Mouse (Mus musculus) MEL (cell line): Measurements from ENCODE around the gene a. TPM values are rescaled to one million over a fixed set of nuclear protein-coding genes. Genes with fewer than 3 reads are reported as not detected.

Source experiments
- DNase-seq: peaks from one replicate; pipeline ENCODE4 v3.0.0; 2011; ENCODE audit warnings: low read depth, low spot score
- H3K27ac ChIP-seq: 2 replicates; pipeline ENCODE4 v1.5.1; 2012; ENCODE audit warnings: low read depth, mild to moderate bottlenecking, control low read depth, low read length, moderate library complexity; ENCODE audit not compliant: control insufficient read depth
- H3K27me3 ChIP-seq, 2 experiments: fragments of 150-350 bp in 1 of 2; sonication (generic) in 1 of 2; 2 replicates each; pipeline ENCODE4 v1.6.1; 2012; ENCODE audit warnings: low read length in 2 of 2, mild to moderate bottlenecking in 2 of 2, improper control_type of control experiment in 1 of 2, moderate library complexity in 1 of 2; ENCODE audit not compliant: insufficient read depth in 2 of 2, control insufficient read depth in 1 of 2
- H3K36me3 ChIP-seq, 2 experiments: 2 replicates each; pipeline ENCODE4 v1.6.1; 2012 to 2014; ENCODE audit warnings: low read length in 2 of 2, improper control_type of control experiment in 1 of 2, inconsistent platforms in 1 of 2, mild to moderate bottlenecking in 1 of 2; ENCODE audit not compliant: insufficient read depth in 2 of 2, control insufficient read depth in 1 of 2
- H3K4me1 ChIP-seq, 2 experiments: fragments of 150-350 bp in 1 of 2; sonication (generic) in 1 of 2; 2 replicates each; pipeline ENCODE4 v1.6.1; 2012; ENCODE audit warnings: low read length in 2 of 2, improper control_type of control experiment in 1 of 2, mild to moderate bottlenecking in 1 of 2; ENCODE audit not compliant: insufficient read depth in 2 of 2, control insufficient read depth in 1 of 2
- H3K4me3 ChIP-seq, 2 experiments: fragments of 150-350 bp in 1 of 2; sonication (generic) in 1 of 2; 2 replicates each; pipeline ENCODE4 v1.5.1; 2012; ENCODE audit warnings: low read depth in 2 of 2, low read length in 2 of 2, mild to moderate bottlenecking in 2 of 2, moderate library complexity in 2 of 2, control low read depth in 1 of 2, improper control_type of control experiment in 1 of 2; ENCODE audit not compliant: control insufficient read depth in 1 of 2, insufficient read depth in 1 of 2
- H3K79me2 ChIP-seq: 2 replicates; pipeline ENCODE4 v1.6.1; 2012; ENCODE audit warnings: mild to moderate bottlenecking, low read length, moderate library complexity; ENCODE audit not compliant: control insufficient read depth, poor library complexity, insufficient read depth
- H3K9ac ChIP-seq: 2 replicates; pipeline ENCODE4 v1.6.1; 2012; ENCODE audit warnings: low read depth, mild to moderate bottlenecking, control low read depth, low read length, moderate library complexity; ENCODE audit not compliant: control insufficient read depth, poor library complexity, severe bottlenecking
- H3K9me3 ChIP-seq: fragments of 150-350 bp; sonication (generic); replicated peaks from 2 replicates; pipeline ENCODE4 v1.6.1; 2012; ENCODE audit warnings: mild to moderate bottlenecking, low read length, improper control_type of control experiment, moderate library complexity; ENCODE audit not compliant: insufficient read depth
- BHLHE40 ChIP-seq: IDR thresholded peaks from 2 replicates; pipeline ENCODE4 v1.6.1; 2012; ENCODE audit warnings: low read depth, mild to moderate bottlenecking, inconsistent platforms, low read length, improper control_type of control experiment, borderline replicate concordance
- CTCF ChIP-seq, 3 experiments: IDR thresholded peaks in 2 of 3; conservative IDR thresholded peaks in 1 of 3; 2 replicates each; pipeline ENCODE4 v1.5.1; 2011 to 2012; ENCODE audit warnings: low read length in 3 of 3, low read depth in 2 of 3, mild to moderate bottlenecking in 2 of 3, improper control_type of control experiment in 1 of 3, inconsistent platforms in 1 of 3, mixed read lengths in 1 of 3, moderate library complexity in 1 of 3; ENCODE audit not compliant: control insufficient read depth in 1 of 3, insufficient read depth in 1 of 3, poor library complexity in 1 of 3, severe bottlenecking in 1 of 3
- E2F4 ChIP-seq: IDR thresholded peaks from 2 replicates; pipeline ENCODE4 v1.6.1; 2011; ENCODE audit warnings: low read depth, low read length, improper control_type of control experiment, borderline replicate concordance
- ELF1 ChIP-seq: IDR thresholded peaks from 2 replicates; pipeline ENCODE4 v1.6.1; 2014; ENCODE audit warnings: low read depth, mild to moderate bottlenecking, inconsistent platforms, low read length, improper control_type of control experiment, moderate library complexity
- EP300 ChIP-seq, 2 experiments: IDR thresholded peaks; 2 replicates each; pipeline ENCODE4 v1.6.1; 2011; ENCODE audit warnings: improper control_type of control experiment in 2 of 2, low read length in 2 of 2, low read depth in 1 of 2, mild to moderate bottlenecking in 1 of 2
- ETS1 ChIP-seq: IDR thresholded peaks from 2 replicates; pipeline ENCODE4 v1.6.1; 2012; ENCODE audit warnings: low read depth, mild to moderate bottlenecking, inconsistent platforms, low read length, improper control_type of control experiment, moderate library complexity
- GABPA ChIP-seq: IDR thresholded peaks from 2 replicates; pipeline ENCODE4 v1.6.1; 2012; ENCODE audit warnings: low read depth, mild to moderate bottlenecking, inconsistent platforms, low read length, improper control_type of control experiment, moderate library complexity
- GATA1 ChIP-seq: IDR thresholded peaks from 2 replicates; pipeline ENCODE4 v1.6.1; 2011; ENCODE audit warnings: low read depth, low read length, improper control_type of control experiment
- HCFC1 ChIP-seq: IDR thresholded peaks from 2 replicates; pipeline ENCODE4 v1.6.1; 2012; ENCODE audit warnings: low read depth, mild to moderate bottlenecking, inconsistent platforms, low read length, improper control_type of control experiment, moderate library complexity
- JUND ChIP-seq: IDR thresholded peaks from 2 replicates; pipeline ENCODE4 v1.6.1; 2011; ENCODE audit warnings: low read depth, mild to moderate bottlenecking, improper control_type of control experiment, low read length
- KAT2A ChIP-seq: conservative IDR thresholded peaks from 2 replicates; pipeline ENCODE4 v1.6.1; 2012; ENCODE audit warnings: low read depth, low read length, improper control_type of control experiment, inconsistent platforms
- MAFK ChIP-seq: IDR thresholded peaks from 2 replicates; pipeline ENCODE4 v1.6.1; 2011; ENCODE audit warnings: low read depth, mild to moderate bottlenecking, low read length, improper control_type of control experiment, borderline replicate concordance
- MAZ ChIP-seq: IDR thresholded peaks from 2 replicates; pipeline ENCODE4 v1.6.1; 2012; ENCODE audit warnings: low read depth, mild to moderate bottlenecking, inconsistent platforms, low read length, improper control_type of control experiment
- MXI1 ChIP-seq: IDR thresholded peaks from 2 replicates; pipeline ENCODE4 v1.6.1; 2011; ENCODE audit warnings: mild to moderate bottlenecking, low read depth, low read length, improper control_type of control experiment
- MYB ChIP-seq: IDR thresholded peaks from 2 replicates; pipeline ENCODE4 v1.6.1; 2011; ENCODE audit warnings: mild to moderate bottlenecking, low read depth, low read length, improper control_type of control experiment
- MYC ChIP-seq: IDR thresholded peaks from 2 replicates; pipeline ENCODE4 v1.6.1; 2011; ENCODE audit warnings: low read depth, mild to moderate bottlenecking, low read length, improper control_type of control experiment, moderate library complexity
- NELFE ChIP-seq: IDR thresholded peaks from 2 replicates; pipeline ENCODE4 v1.6.1; 2011; ENCODE audit warnings: low read depth, low read length, improper control_type of control experiment
- NRF1 ChIP-seq: IDR thresholded peaks from 2 replicates; pipeline ENCODE4 v1.6.1; 2014; ENCODE audit warnings: low read depth, mild to moderate bottlenecking, inconsistent platforms, low read length, improper control_type of control experiment, moderate library complexity; ENCODE audit not compliant: poor library complexity, insufficient read depth, severe bottlenecking
- POLR2A ChIP-seq, 2 experiments: IDR thresholded peaks; 2 replicates each; pipeline ENCODE4 v1.6.1; 2011 to 2012; ENCODE audit warnings: low read length in 2 of 2, mild to moderate bottlenecking in 2 of 2, control low read depth in 1 of 2, improper control_type of control experiment in 1 of 2, low read depth in 1 of 2, moderate library complexity in 1 of 2; ENCODE audit not compliant: control insufficient read depth in 1 of 2, insufficient read depth in 1 of 2, poor library complexity in 1 of 2
- POLR2AphosphoS2 ChIP-seq: IDR thresholded peaks from 2 replicates; pipeline ENCODE4 v1.6.1; 2011; ENCODE audit warnings: low read length, improper control_type of control experiment
- RAD21 ChIP-seq: IDR thresholded peaks from 2 replicates; pipeline ENCODE4 v1.6.1; 2011; ENCODE audit warnings: mild to moderate bottlenecking, low read depth, low read length, improper control_type of control experiment
- RCOR1 ChIP-seq: IDR thresholded peaks from 2 replicates; pipeline ENCODE4 v1.6.1; 2012; ENCODE audit warnings: low read depth, mild to moderate bottlenecking, inconsistent platforms, low read length, improper control_type of control experiment
- SIN3A ChIP-seq: IDR thresholded peaks from 2 replicates; pipeline ENCODE4 v1.6.1; 2012; ENCODE audit warnings: low read length, improper control_type of control experiment, inconsistent platforms
- SMC3 ChIP-seq: IDR thresholded peaks from 2 replicates; pipeline ENCODE4 v1.6.1; 2011; ENCODE audit warnings: low read depth, low read length, improper control_type of control experiment
- TAL1 ChIP-seq: IDR thresholded peaks from 2 replicates; pipeline ENCODE4 v1.6.1; 2012; ENCODE audit warnings: mild to moderate bottlenecking, inconsistent platforms, low read length, moderate library complexity, mixed read lengths
- TBP ChIP-seq: IDR thresholded peaks from 2 replicates; pipeline ENCODE4 v1.8.0; 2011; ENCODE audit warnings: low read depth, low read length, improper control_type of control experiment
- TCF12 ChIP-seq: IDR thresholded peaks from 2 replicates; pipeline ENCODE4 v1.6.1; 2014; ENCODE audit warnings: low read depth, mild to moderate bottlenecking, inconsistent platforms, low read length, improper control_type of control experiment, moderate library complexity
- USF1 ChIP-seq: IDR thresholded peaks from 2 replicates; pipeline ENCODE4 v1.6.1; 2014; ENCODE audit warnings: low read depth, mild to moderate bottlenecking, inconsistent platforms, low read length, improper control_type of control experiment, moderate library complexity
- USF2 ChIP-seq, 2 experiments: IDR thresholded peaks; 2 replicates each; pipeline ENCODE4 v1.6.1; 2011 to 2012; ENCODE audit warnings: improper control_type of control experiment in 2 of 2, low read length in 2 of 2, borderline replicate concordance in 1 of 2, inconsistent platforms in 1 of 2, low read depth in 1 of 2, mild to moderate bottlenecking in 1 of 2; ENCODE audit not compliant: insufficient read depth in 1 of 2
- ZC3H11A ChIP-seq: IDR thresholded peaks from 2 replicates; pipeline ENCODE4 v1.6.1; 2012; ENCODE audit warnings: low read depth, mild to moderate bottlenecking, inconsistent platforms, low read length, improper control_type of control experiment
- ZKSCAN1 ChIP-seq: IDR thresholded peaks from 2 replicates; pipeline ENCODE4 v1.6.1; 2012; ENCODE audit warnings: low read depth, mild to moderate bottlenecking, inconsistent platforms, low read length, improper control_type of control experiment, moderate library complexity
- ZNF384 ChIP-seq: IDR thresholded peaks from 2 replicates; pipeline ENCODE4 v1.6.1; 2012; ENCODE audit warnings: low read depth, mild to moderate bottlenecking, inconsistent platforms, low read length, improper control_type of control experiment
- polyA plus RNA-seq, 2 experiments: library from polyadenylated mRNA; stranded (reverse) in 1 of 2; unstranded in 1 of 2; fragments of >175 nt in 1 of 2; fragments of >200 nt in 1 of 2; gene quantifications; 2 replicates each; pipeline versions ENCODE4 v1.2.1 to v1.2.4; 2012; ENCODE audit warnings: low replicate concordance in 2 of 2, low read depth in 1 of 2; ENCODE audit not compliant: insufficient read length in 2 of 2, insufficient read depth in 1 of 2, missing spikeins in 1 of 2
- total RNA-seq: library from RNA; depleted of rRNA; stranded (reverse); fragments of 300-350 nt; gene quantifications from 2 replicates; pipeline ENCODE4 v1.2.3, GENCODE M21; 2012

Gene a
- total and polyA plus RNA-seq, 3 experiments: not detected

DNA sequence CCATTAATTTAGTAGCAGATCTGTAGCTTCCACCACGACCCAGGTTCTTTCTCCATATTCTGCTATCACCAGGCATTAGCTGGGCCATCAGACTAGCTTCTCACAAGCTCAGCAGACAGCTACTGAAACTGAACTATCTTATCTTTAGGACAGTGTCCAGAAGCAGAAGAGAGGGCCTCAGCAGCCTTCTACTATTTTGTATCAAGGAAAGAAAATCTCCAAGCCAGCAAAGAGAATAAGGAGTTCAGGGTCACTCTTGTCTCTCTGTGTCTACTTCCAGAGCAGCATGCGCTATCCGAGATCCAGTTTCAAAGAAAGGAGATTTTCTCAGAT is 300.5 kb downstream of the a start:
- no peak for TF ChIP-seq BHLHE40
- no peak for TF ChIP-seq NRF1
- TF ChIP-seq TCF12: peak; percentile 34; the same call in 1 of the 2 replicates
- TF ChIP-seq CTCF (IDR thresholded peaks at IDR 0.05 in 2 of 3, conservative IDR thresholded peaks at IDR 0.05 in 1 of 3; ENCODE audit: control insufficient read depth in 1 of 3, insufficient read depth in 1 of 3, low read depth in 2 of 3, low read length in 3 of 3, poor library complexity in 1 of 3, severe bottlenecking in 1 of 3): no peak
- no peak for TF ChIP-seq POLR2AphosphoS2
- no peak for TF ChIP-seq KAT2A
- TF ChIP-seq MAFK: no peak
- no peak for TF ChIP-seq ZC3H11A
- no peak for TF ChIP-seq USF1
- peak; percentile 59 for TF ChIP-seq GATA1
- Histone ChIP-seq H3K9ac (no peak overlapping the region), H3K9me3 (no peaks in the 10 kb centered on the region), H3K4me3 (peak overlapping the region in 1 of 2 experiments; percentile 21; a peak in 2 of 4 replicates), H3K4me1 (peaks cover 26 to 35% of the 10 kb centered on the region in 2 experiments), H3K27ac (peak overlapping the region; percentile 21), H3K27me3 (no peaks in the 10 kb centered on the region), H3K79me2 (no peaks in the 10 kb centered on the region), H3K36me3 (peaks cover 0 to 32% of the 10 kb centered on the region in 2 experiments; a peak in 2 of 4 replicates)
- peak; percentile 52 for DNase-seq

DNA sequence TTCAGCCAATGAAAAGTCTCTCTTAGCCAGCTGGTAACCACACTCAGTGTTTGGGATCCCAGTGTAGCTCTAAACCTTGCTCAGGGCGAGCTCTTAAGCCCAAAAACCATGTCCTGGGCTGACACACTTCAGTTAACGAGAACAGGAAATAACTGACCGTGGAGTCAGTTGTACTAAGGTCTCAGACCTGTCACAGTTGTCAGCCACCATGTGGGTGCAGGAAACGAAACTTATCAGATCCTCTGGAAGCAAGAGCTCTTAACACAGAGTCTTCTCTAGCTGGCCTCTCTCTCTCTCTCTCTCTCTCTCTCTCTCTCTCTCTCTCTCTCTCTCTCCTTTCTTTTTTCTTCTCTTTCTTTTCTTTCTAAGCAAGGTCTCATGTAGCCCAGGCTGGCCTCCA is 302.2 kb downstream of the a start:
- Histone ChIP-seq H3K9ac (peak overlapping the region; percentile 4), H3K4me3 (peak overlapping the region; percentile 13 to 61), H3K27me3 (no peaks in the 10 kb centered on the region), H3K36me3 (peaks cover 0 to 28% of the 10 kb centered on the region in 2 experiments; a peak in 2 of 4 replicates), H3K79me2 (no peaks in the 10 kb centered on the region), H3K4me1 (peaks cover 24 to 28% of the 10 kb centered on the region in 2 experiments), H3K27ac (peak overlapping the region; percentile 46), H3K9me3 (no peaks in the 10 kb centered on the region)
- peak; percentile 63 for DNase-seq
- TF ChIP-seq SMC3 (no peak), MYB (peak; percentile 48; the same call in 1 of the 2 replicates), TCF12 (no peak), MYC (peak; percentile 75), ZKSCAN1 (no peak), EP300 (IDR thresholded peaks at IDR 0.05; ENCODE audit: low read depth in 1 of 2, low read length in 2 of 2) (peak in 1 of 2 experiments; percentile 50; a peak in 2 of 4 replicates), SIN3A (peak; percentile 62; the same call in 1 of the 2 replicates), JUND (peak; percentile 92), ETS1 (no peak), ZNF384 (no peak), GABPA (no peak), CTCF (IDR thresholded peaks at IDR 0.05 in 2 of 3, conservative IDR thresholded peaks at IDR 0.05 in 1 of 3; ENCODE audit: control insufficient read depth in 1 of 3, insufficient read depth in 1 of 3, low read depth in 2 of 3, low read length in 3 of 3, poor library complexity in 1 of 3, severe bottlenecking in 1 of 3) (no peak), USF2 (IDR thresholded peaks at IDR 0.05; ENCODE audit: borderline replicate concordance in 1 of 2, insufficient read depth in 1 of 2, low read depth in 1 of 2, low read length in 2 of 2) (no peak), E2F4 (no peak), TAL1 (no peak), RCOR1 (peak; percentile 35; the same call in 1 of the 2 replicates), MXI1 (peak; percentile 83; the same call in 1 of the 2 replicates), TBP (0 out of 2 replicates have a peak, but pooled peaks have one; percentile 8), ZC3H11A (no peak), MAZ (no peak), ELF1 (0 out of 2 replicates have a peak, but pooled peaks have one; percentile 8), NELFE (peak; percentile 28; the same call in 1 of the 2 replicates), RAD21 (no peak), POLR2A (IDR thresholded peaks at IDR 0.05; ENCODE audit: control insufficient read depth in 1 of 2, insufficient read depth in 1 of 2, low read depth in 1 of 2, low read length in 2 of 2, poor library complexity in 1 of 2) (no peak), USF1 (no peak), HCFC1 (no peak)
